Mouse (Mus musculus) stomach, embryonic 14.5 days (tissue): Measurements from ENCODE around the gene Mxra7. TPM values are rescaled to one million over a fixed set of nuclear protein-coding genes. Genes with fewer than 3 reads are reported as not detected.

Source experiments
- ATAC-seq: fragments of 200-750 bp; cut with Nextera tagmentation; 2 replicates; pipeline ENCODE4 v1.8.0; 2017; ENCODE audit warnings: low read depth, moderate TSS enrichment; ENCODE audit not compliant: insufficient number of reproducible peaks, insufficient read depth, low FRiP score
- H3K27ac ChIP-seq: fragments of 300-500 bp; sonication (generic); 2 replicates; pipeline ENCODE4 v1.5.1; 2014; ENCODE audit warnings: mild to moderate bottlenecking, low read length, moderate library complexity, mixed read lengths
- H3K27me3 ChIP-seq: fragments of 300-500 bp; sonication (generic); 2 replicates; pipeline ENCODE4 v1.6.1; 2014; ENCODE audit warnings: low read length, control low read depth, mixed read lengths; ENCODE audit not compliant: control insufficient read depth, insufficient read depth
- H3K36me3 ChIP-seq: fragments of 300-500 bp; sonication (generic); 2 replicates; pipeline ENCODE4 v1.6.1; 2014; ENCODE audit warnings: mild to moderate bottlenecking, control low read depth, low read length, moderate library complexity, mixed read lengths; ENCODE audit not compliant: control insufficient read depth, insufficient read depth
- H3K4me1 ChIP-seq: fragments of 300-500 bp; sonication (generic); 2 replicates; pipeline ENCODE4 v1.6.1; 2014; ENCODE audit warnings: low read length, control low read depth, mixed read lengths; ENCODE audit not compliant: control insufficient read depth, insufficient read depth
- H3K4me2 ChIP-seq: fragments of 300-500 bp; sonication (generic); replicated peaks from 2 replicates; pipeline ENCODE4 v1.6.1; 2014; ENCODE audit warnings: low read depth, low read length, control low read depth
- H3K4me3 ChIP-seq: fragments of 300-500 bp; sonication (generic); 2 replicates; pipeline ENCODE4 v1.5.1; 2014; ENCODE audit warnings: low read depth, low read length, control low read depth
- H3K9ac ChIP-seq: fragments of 300-500 bp; sonication (generic); replicated peaks from 2 replicates; pipeline ENCODE4 v1.6.1; 2014; ENCODE audit warnings: low read depth, mild to moderate bottlenecking, control low read depth, low read length, moderate library complexity, mixed read lengths
- H3K9me3 ChIP-seq: fragments of 300-500 bp; sonication (generic); 2 replicates; pipeline ENCODE4 v1.6.1; 2016; ENCODE audit warnings: low read depth, low read length, control low read depth; ENCODE audit not compliant: control insufficient read depth
- WGBS: fragments of 180-500 bp; shearing (Covaris S2); extraction: QIAGEN DNeasy Blood & Tissue Kit; methylation state at CpG from one replicate; pipeline ENCODE4 v1.1.7; 2014; 5-methylcytosine and 5-hydroxymethylcytosine counted together
- polyA plus RNA-seq: library from polyadenylated mRNA; unstranded; fragments of >200 nt; fragmentation: Nextera tagmentation; extraction: Ambion mirVana; gene quantifications from 2 replicates; pipeline ENCODE4 v1.2.1, GENCODE M21; 2014

The Mxra7 gene
- polyA plus RNA-seq, 1 experiment from 2014 or later = 16.5 TPM

GRCm38 (mm10) chr11:116769873-116770272 lies 58.0 kb downstream of the Mxra7 start:
- no peaks in the 10 kb centered on the region for H3K4me1 ChIP-seq
- H3K4me3 ChIP-seq = no peak overlapping the region
- 84% methylated on average over 5 of the region's 5 CpGs for WGBS
- H3K4me2 ChIP-seq = no peak overlapping the region
- H3K9ac ChIP-seq = no peak overlapping the region
- H3K27ac ChIP-seq = no peak overlapping the region
- H3K36me3 ChIP-seq = no peaks in the 10 kb centered on the region
- no peaks in the 10 kb centered on the region for H3K27me3 ChIP-seq
- H3K9me3 ChIP-seq = no peaks in the 10 kb centered on the region
- no peak for ATAC-seq

- H3K9me3 ChIP-seq = no peaks in the 10 kb centered on the region
- no peaks in the 10 kb centered on the region for H3K36me3 ChIP-seq
- no peak overlapping the region for H3K4me3 ChIP-seq
- H3K4me2 ChIP-seq = no peak overlapping the region
- ATAC-seq = no peak
- H3K27me3 ChIP-seq = no peaks in the 10 kb centered on the region
- H3K9ac ChIP-seq = no peak overlapping the region
- WGBS = 84% methylated on average over 2 of the region's 2 CpGs
- no peaks in the 10 kb centered on the region for H3K4me1 ChIP-seq
- H3K27ac ChIP-seq = no peak overlapping the region
Observed at GRCm38 (mm10) chr11:116764946-116765345, 62.9 kb downstream of the Mxra7 start.

GRCm38 (mm10) chr11:116764346-116764745 lies 63.5 kb downstream of the Mxra7 start:
- no peaks in the 10 kb centered on the region for H3K4me1 ChIP-seq
- ATAC-seq = no peak
- H3K4me3 ChIP-seq = no peak overlapping the region
- no peak overlapping the region for H3K9ac ChIP-seq
- no peaks in the 10 kb centered on the region for H3K9me3 ChIP-seq
- no peaks in the 10 kb centered on the region for H3K27me3 ChIP-seq
- WGBS = 87% methylated on average over 7 of the region's 7 CpGs
- no peak overlapping the region for H3K27ac ChIP-seq
- H3K4me2 ChIP-seq = no peak overlapping the region
- no peaks in the 10 kb centered on the region for H3K36me3 ChIP-seq

- H3K9ac ChIP-seq = no peak overlapping the region
- H3K4me1 ChIP-seq = no peaks in the 10 kb centered on the region
- H3K9me3 ChIP-seq = no peaks in the 10 kb centered on the region
- 60% methylated on average over 4 of the region's 4 CpGs for WGBS
- no peak for ATAC-seq
- H3K27ac ChIP-seq = no peak overlapping the region
- no peaks in the 10 kb centered on the region for H3K27me3 ChIP-seq
- no peak overlapping the region for H3K4me3 ChIP-seq
- H3K4me2 ChIP-seq = no peak overlapping the region
- no peaks in the 10 kb centered on the region for H3K36me3 ChIP-seq
Observed at GRCm38 (mm10) chr11:116755191-116755590, 72.7 kb downstream of the Mxra7 start.

GRCm38 (mm10) chr11:116753674-116754470 lies 74.0 kb downstream of the Mxra7 start:
- Histone ChIP-seq H3K9me3 (no peaks in the 10 kb centered on the region), H3K36me3 (no peaks in the 10 kb centered on the region), H3K27ac (no peak overlapping the region), H3K4me2 (no peak overlapping the region), H3K4me1 (no peaks in the 10 kb centered on the region), H3K27me3 (no peaks in the 10 kb centered on the region), H3K4me3 (no peak overlapping the region), H3K9ac (no peak overlapping the region)
- no peak for ATAC-seq
- WGBS = 86% methylated on average over 5 of the region's 5 CpGs

Other genes with a start within 250 kb of the Mxra7 start
- gene Ube2o, start 246.6 kb downstream of the Mxra7 start, polyA plus RNA-seq = 10.1 and 11.4 TPM in 2 replicates
- gene Aanat, start 241.6 kb downstream of the Mxra7 start, polyA plus RNA-seq = not detected in 2 replicates
- gene Rhbdf2, start 201.0 kb downstream of the Mxra7 start, polyA plus RNA-seq = 4.5 and 6.2 TPM in 2 replicates
- gene Prcd, start 174.5 kb downstream of the Mxra7 start, polyA plus RNA-seq = 1.2 and 1.7 TPM in 2 replicates
- 19.9 and 20.8 TPM in 2 replicates for gene Cygb, start 173.7 kb downstream of the Mxra7 start, polyA plus RNA-seq
- not detected in 2 replicates for gene St6galnac1, start 52.5 kb downstream of the Mxra7 start, polyA plus RNA-seq
- gene Mettl23, start 15.2 kb upstream of the Mxra7 start, polyA plus RNA-seq = 68.9 and 71.7 TPM in 2 replicates
- 68.2 and 68.6 TPM in 2 replicates for gene Jmjd6, start 15.4 kb upstream of the Mxra7 start, polyA plus RNA-seq
- 38.7 and 40.8 TPM in 2 replicates for gene Mfsd11, start 24.4 kb upstream of the Mxra7 start, polyA plus RNA-seq
- gene Srsf2, start 25.0 kb upstream of the Mxra7 start, polyA plus RNA-seq = 821 and 918 TPM in 2 replicates
- gene Mgat5b, start 90.8 kb upstream of the Mxra7 start, polyA plus RNA-seq = 1.2 and 1.3 TPM in 2 replicates